Mouse (Mus musculus): Measurements from ENCODE around the gene Ndufb6.

DNA sequence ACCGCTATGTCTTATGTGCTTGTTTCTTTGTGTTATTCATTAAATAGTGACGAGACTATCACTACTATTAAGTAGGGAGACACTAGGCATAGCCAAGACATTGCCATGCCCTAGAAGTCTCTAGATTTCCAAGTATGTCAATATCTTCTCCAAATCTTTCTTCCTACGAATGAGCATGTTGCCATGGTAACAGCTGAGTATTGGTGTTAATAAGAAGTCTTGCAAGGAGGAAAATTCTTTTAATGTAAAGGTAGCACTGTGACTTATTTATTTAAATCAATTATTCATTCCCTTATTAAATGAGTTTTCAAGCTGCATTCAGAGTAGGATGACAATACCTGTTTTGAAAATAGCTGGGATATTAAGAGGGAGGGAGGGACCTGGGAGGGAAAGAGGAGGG lies 38.2 kb upstream of the Ndufb6 start:
- TF ChIP-seq EP300 (IDR thresholded peaks at IDR 0.05; ENCODE audit: low read depth): no peak
- TF ChIP-seq CTCF (IDR thresholded peaks at IDR 0.05; ENCODE audit: low read depth): no peak

Data from liver, postnatal 0 days (tissue).